Mouse (Mus musculus) frontal cortex, adult 2 months (tissue): ENCODE measurements around the gene Rfesd. TPM values are rescaled to one million over a fixed set of nuclear protein-coding genes. Genes with fewer than 3 reads are reported as not detected.

Experiments
- DNase-seq, 2 experiments: peaks; one replicate each; pipeline ENCODE4 v3.0.0; 2022; ENCODE audit warnings: low spot score in 1 of 2; ENCODE audit errors: extremely low spot score in 1 of 2
- polyA plus RNA-seq: library from polyadenylated mRNA; depleted of rRNA; stranded (reverse); fragments of >200 nt; gene quantifications from 2 replicates; pipeline ENCODE4 v1.2.3, GENCODE M21; 2012; rRNA removed

The Rfesd gene
- polyA plus RNA-seq, 1 experiment = 16.6 TPM

DNA sequence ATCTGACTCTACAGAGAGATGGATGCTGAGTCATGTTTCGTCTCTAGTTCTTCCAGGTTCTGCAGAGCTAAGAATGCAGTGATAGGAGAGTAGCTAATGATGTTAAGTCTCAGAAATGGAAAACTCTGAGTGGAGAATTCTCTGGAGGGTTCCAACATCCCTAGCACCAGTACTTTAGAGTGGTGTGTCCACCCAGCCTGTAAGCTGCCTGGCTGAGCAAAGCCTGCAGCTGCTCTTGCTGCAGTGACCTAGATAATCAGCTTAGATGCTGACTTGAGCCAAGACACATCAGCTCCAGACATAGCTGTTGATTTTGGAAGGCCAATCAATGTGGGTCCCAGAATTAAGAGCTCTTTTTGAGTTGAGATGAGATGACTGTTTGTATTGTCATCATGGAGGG, 30.4 kb downstream of the Rfesd start:
- DNase-seq = peak in 1 of 2 experiments; percentile 27

DNA sequence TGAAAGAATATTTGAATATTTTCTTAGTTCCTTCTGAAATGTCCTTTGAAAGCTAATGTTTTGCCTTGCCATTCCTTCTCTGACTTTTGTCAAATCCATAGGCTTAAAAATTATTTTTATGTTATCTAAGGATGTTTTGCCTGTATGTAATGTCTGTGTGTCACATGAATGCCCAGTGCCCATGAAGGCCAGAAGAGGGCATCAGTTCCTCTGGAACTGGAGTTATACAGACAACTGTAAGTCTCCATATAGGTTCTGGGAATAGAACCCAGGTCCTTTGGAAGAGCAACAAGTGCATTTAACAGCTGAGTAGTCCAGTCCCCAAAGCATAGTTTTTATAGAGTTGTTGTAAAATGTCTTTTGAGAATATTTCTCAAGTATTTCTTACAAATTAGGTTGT, 36.6 kb downstream of the Rfesd start:
- no peak for DNase-seq

DNA sequence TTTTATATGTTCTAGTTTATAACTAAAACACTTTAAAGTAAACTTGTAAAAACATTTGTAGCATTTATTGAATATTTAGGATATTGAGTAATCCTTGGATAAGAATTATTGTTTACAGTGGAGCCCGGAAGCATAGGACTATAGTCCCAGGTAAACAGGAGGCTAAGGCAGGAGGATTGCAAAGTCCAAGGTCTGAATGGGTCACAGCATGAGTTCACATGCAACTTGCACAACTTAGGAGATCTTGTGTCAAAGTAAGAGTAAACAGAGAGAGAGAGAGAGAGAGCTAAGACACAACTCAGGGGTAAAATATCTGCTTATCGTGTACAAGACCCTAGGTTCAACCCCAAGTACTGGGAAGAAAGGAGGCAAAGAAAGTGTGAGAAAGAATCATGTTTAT, 41.9 kb downstream of the Rfesd start:
- DNase-seq = no peak

DNA sequence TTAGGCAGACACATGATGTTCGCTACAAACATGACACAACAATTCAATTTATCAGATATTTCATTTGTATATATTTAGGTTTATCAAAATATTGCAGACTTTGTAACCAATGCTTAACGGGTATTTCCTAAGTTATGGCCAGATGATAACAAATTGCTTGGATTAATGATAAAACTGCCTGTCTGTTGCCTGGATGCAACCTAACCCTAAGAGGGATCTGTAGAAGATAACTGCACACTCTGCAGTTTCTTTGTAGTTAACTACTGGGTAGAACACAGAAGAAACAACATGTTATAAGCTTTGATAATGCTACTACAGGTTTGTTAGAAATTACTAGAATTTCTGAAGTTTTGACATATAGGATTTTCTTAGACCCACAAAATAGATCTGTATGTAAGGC, 42.3 kb downstream of the Rfesd start:
- no peak for DNase-seq

DNA sequence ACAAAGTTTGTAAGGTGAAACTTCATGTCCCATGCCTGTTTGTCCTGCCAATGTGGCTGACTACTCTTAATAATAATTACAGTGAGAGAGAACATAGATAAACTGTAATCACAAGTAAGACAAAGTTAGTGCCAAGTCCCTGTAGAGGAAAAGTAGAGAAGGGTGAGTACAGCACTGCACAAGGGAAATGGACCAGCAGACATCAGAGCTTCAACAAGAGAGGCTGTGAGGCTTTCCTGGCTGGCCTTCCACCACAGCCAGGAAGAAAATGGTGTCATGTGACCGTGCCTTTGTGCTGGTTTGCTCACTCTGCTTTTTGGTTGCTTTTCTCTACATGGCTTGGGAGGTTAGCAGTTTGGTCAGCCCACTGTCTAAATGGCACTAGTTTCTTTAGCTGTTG, 42.9 kb downstream of the Rfesd start:
- DNase-seq = peak in 1 of 2 experiments; percentile 7

DNA sequence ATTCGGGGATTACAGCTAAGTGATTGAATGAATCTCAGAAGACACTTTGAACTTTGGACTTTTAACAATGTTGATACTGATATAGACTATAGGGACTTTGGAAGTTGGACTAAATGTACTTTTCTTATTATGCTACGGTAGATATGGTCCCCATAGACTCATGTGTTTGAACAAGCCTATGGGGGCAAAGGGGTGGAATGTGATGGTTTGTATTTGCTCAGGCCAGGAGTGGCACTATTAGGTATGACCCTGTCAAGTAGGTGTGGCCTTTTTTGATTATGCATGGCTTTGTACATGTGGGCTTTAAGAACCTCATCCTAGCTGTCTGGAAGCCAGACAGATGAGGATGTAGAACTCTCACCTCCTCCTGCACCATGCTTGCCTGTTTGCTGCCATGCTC, 44.0 kb downstream of the Rfesd start:
- DNase-seq = no peak

DNA sequence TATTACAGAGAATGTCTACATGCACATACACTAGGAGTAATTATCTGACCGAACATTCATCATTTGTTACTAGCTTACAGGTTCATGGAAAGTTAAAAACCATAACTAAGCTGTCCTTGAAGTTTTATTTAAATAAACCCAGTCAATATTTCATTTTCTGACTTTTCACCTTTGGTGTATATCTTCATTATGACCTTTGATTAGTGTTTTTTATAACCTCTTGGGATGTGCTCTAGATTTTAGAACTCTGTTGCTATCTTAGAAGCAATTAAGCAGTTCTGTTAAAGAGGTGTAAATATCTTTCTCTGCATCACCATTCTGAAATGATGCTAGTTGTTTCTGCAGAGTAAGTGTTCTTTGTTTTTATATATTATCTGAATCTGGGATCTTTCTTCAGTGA, 51.7 kb downstream of the Rfesd start, which contains the start of gene Spata9:
Gene Spata9, plus strand, starts transcription at position 301 of the 400 bp plus-strand sequence.
- DNase-seq = no peak

DNA sequence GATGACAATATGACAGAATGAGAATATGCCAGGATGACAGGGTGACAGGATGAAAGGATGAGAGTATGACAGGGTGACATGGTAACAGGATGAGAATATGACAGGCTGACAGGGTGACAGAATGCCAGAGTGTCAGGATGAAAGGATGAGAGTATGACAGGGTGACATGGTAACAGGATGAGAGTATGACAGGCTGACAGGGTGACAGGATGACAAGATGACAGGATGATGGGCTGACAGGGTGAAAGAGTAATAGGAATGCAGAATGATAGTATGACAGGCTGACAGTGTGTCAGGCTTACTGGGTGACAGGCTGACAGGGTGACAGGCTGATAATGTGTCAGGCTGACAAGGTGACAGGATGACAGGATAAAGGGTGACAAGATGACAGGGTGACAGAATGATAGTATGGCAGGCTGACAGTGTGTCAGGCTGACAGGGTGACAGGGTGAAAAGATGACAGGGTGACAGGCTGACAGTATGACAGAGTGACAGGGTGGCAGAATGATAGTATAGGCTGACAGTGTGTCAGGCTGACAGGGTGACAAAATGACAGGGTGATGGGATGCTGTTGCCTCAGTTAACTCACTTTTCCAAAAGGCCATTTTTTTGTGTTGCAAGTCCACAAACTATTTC, 63.0 kb downstream of the Rfesd start:
- no peak for DNase-seq

Other genes starting within 250 kb of the Rfesd start
- 67.2 and 71.6 TPM in 2 replicates for gene Glrx, start 178.9 kb downstream of the Rfesd start, polyA plus RNA-seq
- 15.4 and 16.5 TPM in 2 replicates for gene Rhobtb3, start 74.8 kb downstream of the Rfesd start, polyA plus RNA-seq
- gene Spata9, start 51.6 kb downstream of the Rfesd start, polyA plus RNA-seq = 0.22 and 0.42 TPM in 2 replicates
- 3.6 TPM in 2 replicates for gene Gpr150, start 38.3 kb upstream of the Rfesd start, polyA plus RNA-seq
- 5.1 and 6.3 TPM in 2 replicates for gene Arsk, start 79.9 kb upstream of the Rfesd start, polyA plus RNA-seq
- gene Ttc37, start 80.0 kb upstream of the Rfesd start, polyA plus RNA-seq = 12.5 and 14.2 TPM in 2 replicates